In genomic region chr14:62173835-62174530, GRCm38 (mm10) we compare ENCODE assay signal across 9 mouse cellular contexts.
A peak's percentile ranks its signal among the peaks of the same experiment; 100 is the strongest.
DNase-seq lines count a peak whose midpoint lies in the region; ATAC-seq and TF ChIP-seq lines count a peak whose summit lies in the region.
"Had no signal": no experiment of that assay in that cellular context is flagged by ENCODE, and none has a peak within 500 bp of the region (broad histone marks: within the 10 kb centered on the region; RNA-seq: fewer than 3 reads in every experiment).

No protein-coding gene starts in this region.

- no peak overlapping the region for H3K27ac ChIP-seq in heart, embryonic 11.5 days (ENCODE audit: low read depth, low read length)
- H3K27ac ChIP-seq in heart, postnatal 0 days (ENCODE audit: low read depth): peak overlapping the region; percentile 52
- H3K27ac ChIP-seq: embryonic facial prominence, embryonic 12.5 days had no signal

- H3K4me1 ChIP-seq in heart, embryonic 11.5 days (ENCODE audit: control insufficient read depth, insufficient read depth, low read length): peaks cover 18% of the 10 kb centered on the region
- peaks cover 46% of the 10 kb centered on the region for H3K4me1 ChIP-seq in heart, postnatal 0 days (ENCODE audit: control insufficient read depth, insufficient read depth)

- no peak for ATAC-seq in heart, embryonic 11.5 days (replicated peaks; ENCODE audit: insufficient number of reproducible peaks, low FRiP score, low TSS enrichment)
- peak; percentile 52; the same call in 1 of the 2 replicates for ATAC-seq in heart, postnatal 0 days (ENCODE audit: insufficient read depth, low read depth)

- no peaks in the 10 kb centered on the region for H3K27me3 ChIP-seq in heart, embryonic 11.5 days (ENCODE audit: control insufficient read depth, insufficient read depth, low read length)
- no peaks in the 10 kb centered on the region for H3K27me3 ChIP-seq in heart, postnatal 0 days (ENCODE audit: control insufficient read depth, insufficient read depth, low read length)
- H3K27me3 ChIP-seq: embryonic facial prominence, embryonic 12.5 days had no signal

- no peaks in the 10 kb centered on the region for H3K36me3 ChIP-seq in heart, embryonic 11.5 days (ENCODE audit: control insufficient read depth, insufficient read depth, low read length)
- H3K36me3 ChIP-seq in heart, postnatal 0 days (replicated peaks; ENCODE audit: control insufficient read depth, insufficient read depth, low read length): no peaks in the 10 kb centered on the region
- H3K36me3 ChIP-seq: embryonic facial prominence, embryonic 12.5 days had no signal

- H3K9ac ChIP-seq in heart, embryonic 11.5 days (ENCODE audit: low read depth, low read length): no peak overlapping the region
- H3K9ac ChIP-seq in heart, postnatal 0 days (replicated peaks; ENCODE audit: low read depth, low read length): no peak overlapping the region
- H3K9ac ChIP-seq: embryonic facial prominence, embryonic 12.5 days had no signal

- DNase-seq in heart, adult 18-20 months: peak; percentile 80 to 83
- peak; percentile 17 for DNase-seq in cerebellum, adult 9-11 months
- peak; percentile 27 for DNase-seq in heart, postnatal 0 days (ENCODE audit: low spot score)
- DNase-seq in left cerebral cortex, postnatal 25 days (ENCODE audit: low spot score in 2 of 2): peak; percentile 49 to 79
- DNase-seq in testis, postnatal 14 days (ENCODE audit: low spot score): peak; percentile 26
- DNase-seq in embryo, embryonic 9.5 days (ENCODE audit: extremely low spot score): no peak
- no peak for DNase-seq in kidney, postnatal 14 days

- 54% methylated on average over 16 of the region's 16 CpGs for WGBS in heart, embryonic 11.5 days (ENCODE audit: insufficient replicate concordance)
- 28% methylated on average over 16 of the region's 16 CpGs for WGBS in heart, postnatal 0 days

- H3K9me3 ChIP-seq in heart, embryonic 11.5 days (replicated peaks; ENCODE audit: control insufficient read depth, low read length): no peaks in the 10 kb centered on the region
- H3K9me3 ChIP-seq in heart, postnatal 0 days (replicated peaks; ENCODE audit: control insufficient read depth, low read length): no peaks in the 10 kb centered on the region
- H3K9me3 ChIP-seq: embryonic facial prominence, embryonic 12.5 days had no signal

- H3K4me3 ChIP-seq in heart, embryonic 11.5 days (ENCODE audit: low read depth, low read length): no peak overlapping the region
- H3K4me3 ChIP-seq in heart, postnatal 0 days (ENCODE audit: low read depth, low read length): no peak overlapping the region
- H3K4me3 ChIP-seq: embryonic facial prominence, embryonic 12.5 days had no signal

- TF ChIP-seq EP300 in heart, postnatal 0 days (IDR thresholded peaks at IDR 0.05; ENCODE audit: low read depth): no peak

- peak; percentile 32 for TF ChIP-seq CTCF in heart, postnatal 0 days (IDR thresholded peaks at IDR 0.05; ENCODE audit: low read depth)

- no peak overlapping the region for H3K4me2 ChIP-seq in heart, embryonic 11.5 days
- peak overlapping the region; percentile 30 for H3K4me2 ChIP-seq in heart, postnatal 0 days (ENCODE audit: low read depth, low read length)
- H3K4me2 ChIP-seq: embryonic facial prominence, embryonic 12.5 days had no signal

- intact Hi-C loops in left cerebral cortex, postnatal 25 days (cut with DNase I): no loop called here

Comparison
In these comparisons a context has a peak if more than half of its experiments do, and no peak if none do; other contexts are left out.
1. DNase-seq: peak in heart, adult 18-20 months (2 of 2), cerebellum, adult 9-11 months (single experiment), heart, postnatal 0 days (single experiment), left cerebral cortex, postnatal 25 days (2 of 2) and testis, postnatal 14 days (single experiment); none in embryo, embryonic 9.5 days (single experiment) and kidney, postnatal 14 days (single experiment).